Mouse (Mus musculus): ENCODE results near the gene Dlx1. TPM values are rescaled to one million over a fixed set of nuclear protein-coding genes. Genes with fewer than 3 reads are reported as not detected.
A peak's percentile ranks its signal among the peaks of the same experiment; 100 is the strongest.

Gene Dlx1
- not detected in 2 replicates for polyA plus RNA-seq (2012; ENCODE audit: insufficient read depth, insufficient read length, missing spikeins)

DNA sequence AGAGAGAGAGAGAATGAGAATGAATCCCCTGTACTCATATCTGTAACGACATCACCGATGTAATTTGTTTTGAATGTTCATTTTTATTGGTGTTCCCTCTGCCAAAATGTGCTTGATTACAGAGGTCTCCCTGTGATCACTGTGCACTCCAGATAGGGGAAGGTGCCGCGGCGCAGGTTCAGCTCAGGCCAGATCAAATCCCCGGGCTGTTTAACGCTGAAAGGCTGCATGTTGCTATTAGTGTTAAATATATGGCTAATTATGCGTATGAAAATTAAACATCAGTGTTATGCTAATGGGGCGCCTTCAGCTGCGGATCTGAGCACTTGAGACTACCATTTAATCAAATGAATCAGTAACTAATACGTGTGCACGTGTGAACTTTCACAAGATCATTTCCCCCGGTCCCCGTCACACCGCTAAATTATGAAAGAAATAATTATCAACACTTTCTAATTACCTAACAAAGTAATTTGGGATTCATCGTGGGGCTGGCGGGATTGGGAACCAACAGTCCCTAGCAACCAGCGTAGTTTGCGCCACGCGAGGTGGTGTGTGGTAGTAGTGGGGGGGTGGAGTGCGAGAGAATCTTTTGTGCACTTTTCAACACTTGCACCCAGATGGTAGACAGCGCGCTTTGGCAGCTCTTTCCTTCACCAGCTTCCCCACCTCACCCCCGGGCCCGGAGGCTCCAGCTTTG is at the start of gene Dlx1:
TSS of gene Dlx1 (plus strand) at position 100 of the 700 bp plus-strand sequence.
- Histone ChIP-seq H3K4me3 (ENCODE audit: insufficient read depth, low read length) (peak within 1 kb of the TSS; percentile 38), H3K27ac (ENCODE audit: insufficient read depth, low read depth, low read length) (no peak within 1 kb of the TSS), H3K4me1 (ENCODE audit: control insufficient read depth, insufficient read depth, low read length) (0 out of 2 replicates have a peak, but pooled peaks cover 4% of the 10 kb centered on the region)
- TF ChIP-seq POLR2A (IDR thresholded peaks at IDR 0.05; ENCODE audit: borderline replicate concordance, low read depth, low read length): no peak
- no peak for TF ChIP-seq CTCF (IDR thresholded peaks at IDR 0.05; ENCODE audit: low read depth, low read length)

DNA sequence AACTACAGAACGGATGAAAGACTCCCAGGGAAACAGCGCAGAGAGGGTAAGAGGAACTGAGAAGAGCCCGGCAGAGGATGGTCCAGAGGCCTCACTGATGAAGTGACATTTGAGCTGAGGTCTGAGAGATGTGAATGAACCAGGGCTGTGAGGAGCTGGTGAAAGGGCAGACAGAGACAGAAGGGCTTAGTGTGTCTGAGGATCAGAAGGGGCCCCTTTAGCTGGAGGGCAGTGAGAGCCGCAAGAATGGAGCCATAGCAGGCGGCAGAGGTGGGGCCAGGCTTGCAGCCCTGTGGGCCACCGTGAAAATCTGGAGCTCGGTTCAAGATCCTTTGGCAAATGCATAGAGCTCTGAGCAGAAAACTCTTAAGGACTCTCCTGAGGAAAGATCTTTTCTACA is 48.0 kb upstream of the Dlx1 start:
- no peak for TF ChIP-seq CTCF (IDR thresholded peaks at IDR 0.05; ENCODE audit: low read depth, low read length)
- TF ChIP-seq POLR2A (IDR thresholded peaks at IDR 0.05; ENCODE audit: borderline replicate concordance, low read depth, low read length): no peak
- Histone ChIP-seq H3K27ac (ENCODE audit: insufficient read depth, low read depth, low read length) (no peak overlapping the region), H3K4me1 (ENCODE audit: control insufficient read depth, insufficient read depth, low read length) (peaks cover 22% of the 10 kb centered on the region), H3K4me3 (ENCODE audit: insufficient read depth, low read length) (no peak overlapping the region)

GRCm38 (mm10) chr2:71481825-71482224 is 46.1 kb upstream of the Dlx1 start:
- Histone ChIP-seq H3K4me1 (ENCODE audit: control insufficient read depth, insufficient read depth, low read length) (peaks cover 22% of the 10 kb centered on the region), H3K4me3 (ENCODE audit: insufficient read depth, low read length) (no peak overlapping the region), H3K27ac (ENCODE audit: insufficient read depth, low read depth, low read length) (peak overlapping the region; percentile 73)
- TF ChIP-seq POLR2A (IDR thresholded peaks at IDR 0.05; ENCODE audit: borderline replicate concordance, low read depth, low read length) (no peak), CTCF (IDR thresholded peaks at IDR 0.05; ENCODE audit: low read depth, low read length) (no peak)

- H3K4me3 ChIP-seq (ENCODE audit: insufficient read depth, low read length): no peak overlapping the region
- no peak overlapping the region for H3K27ac ChIP-seq (ENCODE audit: insufficient read depth, low read depth, low read length)
- TF ChIP-seq CTCF (IDR thresholded peaks at IDR 0.05; ENCODE audit: low read depth, low read length) (no peak), POLR2A (IDR thresholded peaks at IDR 0.05; ENCODE audit: borderline replicate concordance, low read depth, low read length) (no peak)
- H3K4me1 ChIP-seq (ENCODE audit: control insufficient read depth, insufficient read depth, low read length): peaks cover 22% of the 10 kb centered on the region
These were observed 44.7 kb upstream of the Dlx1 start for GRCm38 (mm10) chr2:71483046-71483716.

GRCm38 (mm10) chr2:71483717-71484066 is 44.2 kb upstream of the Dlx1 start:
- H3K4me3 ChIP-seq (ENCODE audit: insufficient read depth, low read length): no peak overlapping the region
- TF ChIP-seq CTCF (IDR thresholded peaks at IDR 0.05; ENCODE audit: low read depth, low read length): no peak
- TF ChIP-seq POLR2A (IDR thresholded peaks at IDR 0.05; ENCODE audit: borderline replicate concordance, low read depth, low read length): no peak
- no peak overlapping the region for H3K27ac ChIP-seq (ENCODE audit: insufficient read depth, low read depth, low read length)
- peaks cover 22% of the 10 kb centered on the region for H3K4me1 ChIP-seq (ENCODE audit: control insufficient read depth, insufficient read depth, low read length)

DNA sequence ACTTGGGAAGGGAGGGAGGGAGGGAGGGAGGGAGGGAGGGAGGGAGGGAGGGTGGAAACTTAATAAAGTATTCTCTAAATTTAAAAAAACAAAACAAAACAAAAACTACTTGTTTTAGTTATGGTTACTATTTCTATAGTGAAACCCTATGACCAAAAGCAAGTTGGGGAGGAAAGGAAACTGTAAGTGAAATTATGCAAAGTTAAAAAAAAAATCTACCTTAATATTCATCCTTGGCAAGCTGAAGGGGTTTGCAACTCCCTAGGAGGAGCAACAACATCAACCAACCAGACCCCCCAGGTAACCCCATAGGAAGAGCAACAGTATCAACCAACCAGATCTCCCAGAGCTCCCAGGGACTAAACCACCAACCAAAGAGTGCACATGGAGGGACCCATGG is 36.6 kb upstream of the Dlx1 start:
- H3K4me1 ChIP-seq (ENCODE audit: control insufficient read depth, insufficient read depth, low read length): peaks cover 5% of the 10 kb centered on the region
- no peak for TF ChIP-seq CTCF (IDR thresholded peaks at IDR 0.05; ENCODE audit: low read depth, low read length)
- TF ChIP-seq POLR2A (IDR thresholded peaks at IDR 0.05; ENCODE audit: borderline replicate concordance, low read depth, low read length): no peak

DNA sequence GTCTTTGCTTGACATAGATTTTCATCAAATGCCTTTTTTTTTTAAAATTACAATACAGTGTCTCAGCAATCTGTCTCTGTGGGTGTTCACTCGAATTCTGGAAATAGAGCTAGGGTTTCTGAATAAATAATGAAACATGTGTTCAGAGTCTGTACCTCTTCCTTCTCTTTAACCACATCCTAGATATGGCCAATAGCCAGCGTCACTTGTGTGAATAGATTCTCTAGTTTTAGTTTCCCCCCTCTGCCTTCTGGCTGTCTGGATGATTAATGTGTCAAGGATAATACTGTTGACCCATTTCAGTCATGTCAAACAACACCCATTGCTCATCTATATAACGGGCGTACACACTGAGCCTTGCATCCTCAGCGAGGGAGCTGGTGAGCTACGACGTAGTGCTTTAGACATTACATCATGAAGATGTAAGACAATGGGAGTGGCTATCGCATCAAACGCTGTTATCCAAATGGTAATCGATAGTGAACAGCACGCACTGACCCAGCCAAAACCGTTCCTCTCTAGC is 34.7 kb upstream of the Dlx1 start:
- no peak for TF ChIP-seq CTCF (IDR thresholded peaks at IDR 0.05; ENCODE audit: low read depth, low read length)
- no peak for TF ChIP-seq POLR2A (IDR thresholded peaks at IDR 0.05; ENCODE audit: borderline replicate concordance, low read depth, low read length)
- no peak overlapping the region for H3K4me3 ChIP-seq (ENCODE audit: insufficient read depth, low read length)
- H3K27ac ChIP-seq (ENCODE audit: insufficient read depth, low read depth, low read length): no peak overlapping the region
- H3K4me1 ChIP-seq (ENCODE audit: control insufficient read depth, insufficient read depth, low read length): peaks cover 12% of the 10 kb centered on the region

More for the DNA sequence above, 36.6 kb upstream of the Dlx1 start:
- no peak overlapping the region for H3K27ac ChIP-seq (ENCODE audit: insufficient read depth, low read depth, low read length)
- no peak overlapping the region for H3K4me3 ChIP-seq (ENCODE audit: insufficient read depth, low read length)

DNA sequence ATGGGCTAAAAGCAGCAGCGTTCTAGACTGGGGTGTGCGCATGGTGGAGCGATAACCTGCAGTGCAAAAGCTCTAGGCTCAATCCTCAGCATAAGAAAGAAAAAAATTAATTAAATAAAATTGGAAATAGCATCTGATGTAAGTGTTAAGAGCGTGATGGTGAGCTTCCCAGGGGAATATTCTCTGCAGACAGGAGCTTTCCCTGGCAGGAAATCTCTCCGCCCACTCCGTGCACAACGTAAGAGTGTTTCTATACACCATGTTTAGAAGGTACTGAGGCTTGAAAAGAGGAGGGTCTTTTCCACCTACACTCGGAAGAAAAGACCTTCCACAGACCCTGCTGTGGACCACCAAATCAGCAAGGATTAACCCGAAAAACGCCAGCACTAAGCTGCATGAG is 33.4 kb upstream of the Dlx1 start:
- Histone ChIP-seq H3K27ac (ENCODE audit: insufficient read depth, low read depth, low read length) (no peak overlapping the region), H3K4me3 (ENCODE audit: insufficient read depth, low read length) (no peak overlapping the region), H3K4me1 (ENCODE audit: control insufficient read depth, insufficient read depth, low read length) (peaks cover 17% of the 10 kb centered on the region)
- TF ChIP-seq CTCF (IDR thresholded peaks at IDR 0.05; ENCODE audit: low read depth, low read length) (no peak), POLR2A (IDR thresholded peaks at IDR 0.05; ENCODE audit: borderline replicate concordance, low read depth, low read length) (no peak)

- no peak overlapping the region for H3K4me3 ChIP-seq (ENCODE audit: insufficient read depth, low read length)
- H3K27ac ChIP-seq (ENCODE audit: insufficient read depth, low read depth, low read length): no peak overlapping the region
- H3K4me1 ChIP-seq (ENCODE audit: control insufficient read depth, insufficient read depth, low read length): peaks cover 19% of the 10 kb centered on the region
- TF ChIP-seq POLR2A (IDR thresholded peaks at IDR 0.05; ENCODE audit: borderline replicate concordance, low read depth, low read length): no peak
- no peak for TF ChIP-seq CTCF (IDR thresholded peaks at IDR 0.05; ENCODE audit: low read depth, low read length)
These were observed 32.9 kb upstream of the Dlx1 start for GRCm38 (mm10) chr2:71494971-71495370.

- H3K27ac ChIP-seq (ENCODE audit: insufficient read depth, low read depth, low read length): no peak overlapping the region
- no peak overlapping the region for H3K4me3 ChIP-seq (ENCODE audit: insufficient read depth, low read length)
- H3K4me1 ChIP-seq (ENCODE audit: control insufficient read depth, insufficient read depth, low read length): peaks cover 23% of the 10 kb centered on the region
- TF ChIP-seq POLR2A (IDR thresholded peaks at IDR 0.05; ENCODE audit: borderline replicate concordance, low read depth, low read length) (no peak), CTCF (IDR thresholded peaks at IDR 0.05; ENCODE audit: low read depth, low read length) (no peak)
These were observed 30.7 kb upstream of the Dlx1 start for GRCm38 (mm10) chr2:71497175-71497574.

Measured in bone marrow macrophage, adult 2 months (primary cell).